Mouse (Mus musculus) retina, embryonic 14.5 days (tissue): ENCODE results near the gene Nr2f1.

Experiments
- DNase-seq: peaks from one replicate; pipeline ENCODE4 v3.0.0-alpha.2; 2015; ENCODE audit warnings: low spot score

Gene Nr2f1

GRCm38 (mm10) chr13:78179312-78180097 lies 20.1 kb downstream of the Nr2f1 start:
- DNase-seq: peak; percentile 69

GRCm38 (mm10) chr13:78178771-78179170 lies 20.8 kb downstream of the Nr2f1 start:
- DNase-seq: no peak

DNA sequence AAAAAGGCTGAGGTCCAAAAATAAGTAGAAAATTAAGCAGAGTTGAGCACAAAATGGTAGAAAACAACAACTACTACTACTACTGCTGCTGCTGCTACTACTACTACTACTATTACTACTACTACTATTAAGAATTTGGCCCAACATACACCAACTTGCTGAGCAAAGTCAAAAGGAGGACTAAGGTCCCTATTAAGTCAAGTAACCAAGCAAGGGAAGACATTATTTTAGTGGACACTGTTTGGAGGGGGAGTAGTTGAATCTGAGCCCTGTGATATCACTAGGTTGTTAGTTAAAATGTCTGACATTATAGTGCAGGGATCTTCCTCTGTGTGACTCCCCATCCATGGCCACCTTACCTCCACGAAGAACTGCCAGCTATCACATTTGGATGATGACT lies 21.5 kb downstream of the Nr2f1 start:
- DNase-seq: no peak

- no peak for DNase-seq
Measured at GRCm38 (mm10) chr13:78177381-78177950, 22.1 kb downstream of the Nr2f1 start.

- DNase-seq: peak; percentile 66
Measured at GRCm38 (mm10) chr13:78175821-78176380, 23.7 kb downstream of the Nr2f1 start.

DNA sequence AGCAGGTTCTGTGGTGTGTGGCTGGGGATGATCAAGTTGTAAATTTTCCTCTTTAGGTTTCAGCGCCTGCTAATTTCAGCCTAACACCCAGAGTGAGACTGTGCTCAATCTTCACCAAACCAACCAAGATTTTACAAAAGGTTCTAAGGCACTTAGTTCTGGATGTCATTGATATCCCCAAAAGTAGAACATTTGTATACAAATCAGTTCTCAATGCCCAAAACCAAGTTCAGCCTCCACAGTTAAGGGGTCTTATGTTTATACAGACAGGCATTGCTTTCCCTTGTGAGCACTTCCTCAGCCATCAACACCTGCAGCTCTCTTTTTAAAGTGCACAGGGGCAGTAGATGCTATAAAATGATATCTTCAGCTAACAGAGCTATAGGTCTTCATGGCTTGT lies 24.7 kb downstream of the Nr2f1 start:
- DNase-seq: peak; percentile 3

GRCm38 (mm10) chr13:78174191-78174590 lies 25.4 kb downstream of the Nr2f1 start:
- no peak for DNase-seq

GRCm38 (mm10) chr13:78172861-78173260 lies 26.7 kb downstream of the Nr2f1 start:
- peak; percentile 50 for DNase-seq

DNA sequence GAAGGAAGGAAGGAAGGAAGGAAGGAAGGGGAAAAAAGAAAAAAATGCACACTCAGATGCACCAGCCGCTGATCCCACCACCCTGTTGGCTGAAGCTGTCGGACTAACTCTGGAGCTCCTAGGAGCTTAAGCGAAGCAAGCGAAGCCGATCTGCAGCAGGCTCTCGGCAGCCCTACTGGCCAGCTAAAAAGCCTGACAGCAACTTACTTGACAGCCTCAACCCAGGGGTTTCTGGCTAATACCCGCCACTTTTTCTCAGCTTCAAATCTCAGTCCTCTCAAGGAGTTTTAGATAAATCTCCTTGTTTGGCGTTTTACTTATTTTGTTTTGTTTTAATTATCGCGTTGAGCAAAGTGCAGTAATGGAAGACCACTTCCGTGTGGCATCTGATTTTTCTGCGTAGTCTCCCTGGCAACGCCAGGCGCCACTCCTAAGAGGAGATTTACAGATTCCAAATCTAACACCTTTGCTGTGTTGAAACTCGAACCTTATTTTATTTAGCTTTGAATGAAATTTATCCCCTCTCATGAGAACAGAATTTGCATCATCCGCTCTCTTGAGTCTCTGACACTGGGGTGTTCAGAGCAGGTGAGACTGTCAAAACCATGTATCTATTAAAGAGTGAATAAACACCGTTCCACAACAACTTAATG lies 27.4 kb downstream of the Nr2f1 start:
- peak; percentile 67 for DNase-seq

DNA sequence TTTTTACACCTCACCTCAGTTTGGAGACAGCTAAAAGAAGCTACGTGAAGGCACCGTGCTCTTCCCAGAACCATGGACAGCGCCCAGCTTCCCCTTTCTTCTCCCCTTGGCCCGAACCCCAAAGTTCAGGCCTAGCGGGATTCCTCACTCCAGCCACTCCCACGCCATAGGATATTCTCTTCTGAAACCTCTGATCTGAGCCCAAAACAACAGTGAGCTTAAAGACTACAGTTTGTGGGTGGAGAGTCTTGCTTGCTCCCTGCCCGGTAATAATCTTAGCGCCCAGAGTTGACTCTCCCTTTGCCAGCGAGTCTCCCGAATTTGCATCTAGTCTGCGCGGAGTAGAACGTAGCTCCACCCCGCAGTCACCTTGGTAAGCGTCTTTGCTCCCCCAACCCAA lies 28.2 kb downstream of the Nr2f1 start:
- DNase-seq: peak; percentile 66

GRCm38 (mm10) chr13:78168166-78168565 lies 31.4 kb downstream of the Nr2f1 start:
- DNase-seq: peak; percentile 44

DNA sequence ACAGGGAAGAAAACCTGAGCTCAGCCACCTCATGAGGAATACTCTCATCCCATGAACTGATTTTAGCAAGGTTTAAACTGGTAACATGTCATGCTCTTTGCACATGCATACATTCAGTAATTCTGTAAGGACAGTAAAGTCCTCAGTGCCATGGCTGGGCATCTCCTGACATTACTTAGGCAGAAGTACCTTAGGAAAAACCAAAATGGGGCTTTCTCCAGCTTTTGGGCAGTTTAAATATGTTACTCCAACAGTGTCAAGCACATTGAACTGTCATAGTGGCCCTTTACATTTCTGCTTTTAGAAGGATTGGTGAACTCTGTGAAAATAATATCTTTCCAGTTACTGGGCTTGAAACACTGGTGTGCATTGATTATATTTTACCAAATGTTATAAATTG lies 34.6 kb downstream of the Nr2f1 start:
- no peak for DNase-seq

DNA sequence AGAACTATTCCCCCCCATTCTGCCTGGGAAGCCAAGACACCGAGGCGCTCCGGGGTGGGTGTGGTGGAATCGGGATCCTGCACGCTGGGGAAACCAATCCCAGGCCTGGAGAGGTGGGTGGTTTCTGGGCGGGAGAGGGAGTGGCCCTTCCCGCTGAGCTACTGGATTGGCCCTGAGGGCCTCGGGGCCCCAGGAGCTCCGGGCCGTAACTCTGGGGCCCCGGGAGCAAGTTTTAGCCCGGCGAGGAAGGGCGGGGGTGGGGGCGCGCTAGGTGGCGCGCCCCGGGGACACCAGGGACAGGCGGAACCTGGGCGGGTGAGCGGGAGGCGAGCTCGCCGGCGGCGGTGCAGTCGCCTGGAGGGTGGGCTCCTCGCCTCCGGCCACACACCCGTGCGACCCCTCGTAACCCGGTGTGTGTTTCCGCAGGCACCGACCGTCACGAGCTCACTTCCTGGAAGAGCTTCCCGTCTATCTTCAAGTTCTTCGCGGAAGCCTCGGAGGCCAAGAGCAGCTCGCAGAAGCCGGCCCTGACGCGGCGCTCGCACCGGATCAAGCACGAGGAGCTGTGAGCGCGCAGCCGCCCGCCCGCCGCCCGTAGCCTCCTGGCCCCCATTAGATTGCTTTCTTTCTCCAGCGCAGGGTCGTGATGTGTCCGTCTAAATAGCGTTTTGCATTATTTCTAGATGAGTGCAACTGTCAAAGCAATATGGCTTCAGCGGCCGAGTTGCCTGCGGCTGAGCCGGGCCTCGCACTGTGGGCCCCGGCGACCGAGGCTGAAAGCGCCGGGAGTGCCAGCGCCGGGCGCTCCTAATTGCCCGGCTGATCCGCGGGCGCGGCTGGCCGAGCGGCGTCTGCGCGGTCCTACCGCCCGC lies 36.2 kb downstream of the Nr2f1 start:
- DNase-seq: peak; percentile 93

GRCm38 (mm10) chr13:78162149-78162548 lies 37.4 kb downstream of the Nr2f1 start:
- peak; percentile 87 for DNase-seq

GRCm38 (mm10) chr13:78157465-78157864 lies 42.1 kb downstream of the Nr2f1 start:
- no peak for DNase-seq
